Mouse (Mus musculus) cerebellum, postnatal 4 days (tissue): ENCODE results near the gene Slc47a1.
"Not testable (repeated sequence)": the region's sequence is repeated elsewhere in the genome, so short reads cannot be mapped to it uniquely, and the experiment has no call there.

ENCODE experiments used
- DNase-seq, 2 experiments: peaks; one replicate each; pipeline ENCODE4 v3.0.0; 2022; ENCODE audit warnings: low spot score in 2 of 2, mixed read lengths in 1 of 2

Slc47a1 gene

GRCm38 (mm10) chr11:61377881-61378613 lies at the start of gene Slc47a1:
Slc47a1 (minus strand) TSS chr11:61378345.
- no peak for DNase-seq

DNA sequence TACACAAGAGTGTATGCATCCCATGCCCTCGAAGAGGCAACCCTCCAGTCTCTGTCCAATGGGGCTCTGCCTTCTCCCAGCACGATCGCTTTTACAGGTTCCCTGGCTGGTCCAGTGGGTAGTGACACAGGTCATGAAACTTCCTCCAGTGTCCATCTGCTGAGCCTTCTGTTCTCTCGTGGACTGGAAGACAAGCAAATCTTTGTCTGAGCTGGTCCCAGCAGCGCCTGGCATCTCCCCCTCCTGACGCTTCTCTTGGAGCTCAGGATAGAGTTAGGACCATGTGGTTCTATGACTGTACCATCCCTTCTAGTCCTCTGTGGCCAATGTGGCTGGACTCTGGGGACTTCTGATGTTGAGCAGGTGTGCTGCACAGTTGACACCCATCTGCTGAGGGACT lies 41.1 kb upstream of the Slc47a1 start:
- DNase-seq, result no peak

GRCm38 (mm10) chr11:61417945-61418551 lies 39.9 kb upstream of the Slc47a1 start:
- peak; percentile 68 to 85 for DNase-seq

DNA sequence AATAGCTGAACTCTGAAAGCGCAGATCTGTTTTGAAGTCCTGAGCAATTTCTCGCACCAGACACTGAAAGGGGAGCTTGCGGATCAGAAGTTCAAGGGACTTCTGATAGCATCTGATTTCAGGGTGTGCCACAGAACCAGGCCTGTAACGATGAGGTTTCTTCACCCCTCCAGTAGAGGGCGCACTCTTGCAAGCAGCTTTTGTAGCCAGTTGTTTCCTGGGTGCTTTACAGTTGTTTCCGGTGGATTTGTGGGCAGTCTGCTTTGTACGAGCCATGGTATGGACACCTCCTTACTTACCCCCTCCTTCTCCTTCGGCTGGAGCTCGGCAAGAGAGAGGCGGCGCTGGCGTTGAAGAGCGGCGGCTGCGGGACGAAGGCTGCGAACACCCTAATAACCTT lies 38.4 kb upstream of the Slc47a1 start:
- DNase-seq, result not testable (repeated sequence)

DNA sequence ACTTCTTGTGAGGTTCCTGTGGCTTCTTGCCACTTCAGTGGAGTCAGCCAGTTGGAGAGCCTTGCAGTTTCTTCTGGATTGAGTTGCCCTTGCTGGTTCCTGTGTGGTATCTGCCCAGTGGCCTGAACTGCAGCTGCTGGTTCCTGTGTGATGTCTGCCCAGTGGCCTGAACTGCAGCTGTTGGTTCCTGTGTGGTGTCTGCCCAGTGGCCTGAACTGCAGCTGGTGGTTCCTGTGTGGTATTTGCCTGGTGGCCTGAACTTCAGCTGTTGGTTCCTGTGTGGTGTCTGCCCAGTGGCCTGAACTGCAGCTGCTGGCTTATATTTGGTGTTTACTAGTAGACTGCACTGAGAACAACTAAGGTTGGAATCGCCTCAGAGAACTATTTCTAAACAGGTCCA lies 37.3 kb upstream of the Slc47a1 start:
- DNase-seq, result no peak

DNA sequence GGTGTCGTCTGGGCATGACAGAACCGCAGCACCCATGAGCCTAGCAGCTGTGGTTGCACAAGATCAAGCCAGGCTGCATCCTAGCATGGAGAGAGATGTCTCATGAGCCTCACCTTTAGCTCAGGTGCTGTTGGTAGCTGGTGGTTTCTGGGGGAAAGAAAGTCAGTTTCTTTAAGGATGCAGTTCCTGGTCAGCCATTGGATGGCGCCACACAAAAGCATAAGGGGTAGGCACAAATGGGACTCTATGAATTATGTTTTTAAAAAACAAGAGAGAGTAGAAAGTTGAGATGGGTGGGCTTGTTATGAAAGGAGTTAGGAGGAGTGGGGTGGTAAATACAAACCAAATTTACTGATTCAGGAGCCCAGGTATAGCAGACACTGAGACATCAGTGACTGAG lies 36.4 kb upstream of the Slc47a1 start:
- DNase-seq, result no peak

DNA sequence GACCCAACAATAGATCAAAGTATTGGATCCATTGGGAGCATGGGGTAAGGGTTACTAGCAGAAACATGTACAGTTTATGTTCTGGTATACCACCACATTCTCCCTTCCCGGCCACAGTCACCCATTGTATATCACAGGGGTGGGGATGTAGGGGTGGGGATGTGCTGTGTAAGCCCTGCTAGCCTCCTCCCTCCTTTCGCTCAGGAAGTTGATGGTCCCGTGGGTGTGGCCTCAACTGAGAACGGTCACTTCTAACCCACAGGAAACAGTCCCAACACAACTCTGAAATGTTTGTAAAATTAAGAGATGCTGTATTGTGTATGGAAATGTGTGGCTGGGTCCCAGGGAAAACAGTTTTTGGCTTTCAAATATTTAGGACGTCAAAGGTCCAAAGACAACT lies 35.3 kb upstream of the Slc47a1 start:
- DNase-seq, result no peak

GRCm38 (mm10) chr11:61411809-61412208 lies 33.7 kb upstream of the Slc47a1 start:
- DNase-seq, result no peak

GRCm38 (mm10) chr11:61411221-61411620 lies 33.1 kb upstream of the Slc47a1 start:
- DNase-seq, result no peak

- peak; percentile 81 to 94 for DNase-seq
Measured at GRCm38 (mm10) chr11:61410129-61410528, 32.0 kb upstream of the Slc47a1 start.

DNA sequence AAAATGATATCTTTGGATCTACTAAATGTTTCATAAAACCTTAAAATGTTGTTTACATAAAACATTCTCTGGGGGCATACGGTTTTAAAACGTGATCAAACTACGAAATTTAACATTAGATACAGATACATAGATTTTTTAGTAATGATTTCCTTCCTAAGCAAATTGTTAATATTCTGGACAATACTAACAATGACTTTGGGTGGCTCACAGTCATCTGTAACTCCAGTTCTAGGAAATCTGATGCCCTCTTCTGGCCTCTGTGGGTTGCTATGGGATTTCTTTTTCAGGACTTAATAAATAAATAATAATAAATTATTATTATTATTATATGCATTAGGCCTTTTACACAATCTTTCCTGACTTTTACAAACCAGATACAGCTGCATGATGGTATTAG lies 30.9 kb upstream of the Slc47a1 start:
- DNase-seq, result no peak

- DNase-seq, result peak; percentile 48 to 71
Measured at GRCm38 (mm10) chr11:61408184-61409027, 30.3 kb upstream of the Slc47a1 start.

DNA sequence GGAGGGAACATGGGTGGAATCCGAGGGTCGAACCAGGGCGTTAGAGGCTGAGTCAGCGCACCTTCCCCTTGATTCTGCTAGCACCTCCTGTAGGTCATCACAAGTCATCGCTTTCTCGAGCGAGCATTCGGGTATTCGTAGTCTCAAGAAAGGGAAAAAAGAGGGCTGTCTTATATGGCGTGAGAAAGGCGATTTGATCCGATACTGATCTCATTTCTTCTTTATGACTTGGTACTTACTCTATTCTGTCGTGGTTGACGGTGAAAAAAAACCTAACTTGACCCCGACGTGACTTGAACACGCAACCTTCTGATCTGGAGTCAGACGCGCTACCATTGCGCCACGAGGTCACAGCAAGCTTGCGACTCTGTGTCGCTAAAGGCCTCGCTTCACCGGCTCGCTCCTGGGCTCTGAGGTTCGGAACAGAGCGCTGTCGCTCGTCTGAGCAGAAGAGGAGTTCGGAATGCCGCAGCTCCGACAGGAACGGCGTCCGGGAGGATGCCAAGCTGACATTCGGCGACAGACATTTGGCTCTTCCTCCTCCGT lies 29.6 kb upstream of the Slc47a1 start:
- peak; percentile 89 to 93 for DNase-seq

- DNase-seq, result no peak
Measured at GRCm38 (mm10) chr11:61401794-61402193, 23.6 kb upstream of the Slc47a1 start.

DNA sequence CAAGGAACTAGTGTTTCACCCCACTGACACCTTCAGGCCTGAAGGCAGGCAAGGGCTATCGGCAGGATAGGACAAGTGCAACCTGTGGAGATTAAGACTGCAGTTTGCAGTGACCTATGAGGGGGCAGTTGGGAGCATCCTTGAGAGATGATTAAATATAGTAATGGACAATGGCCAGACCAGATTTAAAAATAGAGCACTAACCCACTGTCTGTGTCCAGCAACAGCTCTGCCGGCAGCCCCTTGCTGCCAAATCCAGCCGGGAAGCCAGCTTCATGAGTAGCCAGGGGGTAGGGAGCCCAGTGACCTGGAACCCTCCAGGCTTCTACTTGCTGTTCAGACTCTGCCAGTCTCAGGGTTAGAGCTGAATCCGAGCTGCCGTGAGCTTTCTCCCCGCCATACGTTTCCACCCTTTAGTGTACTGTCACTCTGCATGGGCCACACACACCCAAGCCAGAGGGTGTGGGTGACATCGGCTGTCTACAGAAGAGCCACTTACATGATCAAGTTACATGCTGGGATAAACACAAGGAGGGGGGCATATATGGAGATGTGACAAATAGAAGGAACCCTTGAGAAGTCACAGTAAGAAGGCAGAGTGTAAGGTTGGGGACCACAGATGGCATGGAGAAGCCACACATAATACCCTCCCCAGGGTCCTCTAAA lies 22.7 kb upstream of the Slc47a1 start:
- no peak for DNase-seq

- not testable (repeated sequence) for DNase-seq
Measured at GRCm38 (mm10) chr11:61397423-61398043, 19.4 kb upstream of the Slc47a1 start.

DNA sequence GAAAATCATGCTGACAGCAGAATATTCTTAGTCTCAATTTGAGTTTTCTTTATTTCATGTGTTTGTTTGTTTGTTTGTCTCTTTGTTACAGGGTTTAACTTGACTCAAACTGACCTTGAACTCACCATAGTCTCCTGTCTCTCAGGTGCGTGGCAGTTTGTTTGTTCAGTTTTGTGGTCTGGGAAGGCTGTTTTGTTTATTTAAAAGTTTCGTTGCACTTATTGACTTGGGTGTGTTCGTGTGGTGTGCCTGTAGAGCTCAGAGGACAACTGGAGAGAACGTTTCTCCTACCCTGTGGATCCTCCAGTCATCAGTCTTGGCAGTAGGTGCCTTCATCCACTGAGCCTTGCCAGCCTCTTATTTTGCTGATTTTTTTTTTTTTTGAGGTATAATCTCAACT lies 10.8 kb upstream of the Slc47a1 start:
- DNase-seq, result no peak

DNA sequence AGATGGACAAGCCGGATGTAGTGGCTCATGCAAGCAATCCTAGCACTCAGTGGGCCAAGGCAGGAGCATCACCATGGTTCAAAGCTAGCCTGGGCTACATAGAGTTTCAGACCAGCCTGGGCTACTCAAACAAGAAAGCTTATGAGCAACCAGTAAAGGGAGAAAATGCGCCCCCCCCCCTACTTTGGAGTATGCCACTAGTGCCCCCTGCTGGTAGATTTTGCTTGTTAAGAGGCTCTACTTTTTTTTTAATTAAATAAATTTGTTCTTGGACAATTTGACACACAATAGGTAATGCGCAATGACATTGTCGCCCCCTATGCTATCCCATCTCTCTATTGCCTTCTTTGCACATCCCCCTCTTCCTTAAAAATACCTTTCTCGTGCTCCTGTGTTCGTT lies 9.9 kb upstream of the Slc47a1 start:
- DNase-seq, result no peak

DNA sequence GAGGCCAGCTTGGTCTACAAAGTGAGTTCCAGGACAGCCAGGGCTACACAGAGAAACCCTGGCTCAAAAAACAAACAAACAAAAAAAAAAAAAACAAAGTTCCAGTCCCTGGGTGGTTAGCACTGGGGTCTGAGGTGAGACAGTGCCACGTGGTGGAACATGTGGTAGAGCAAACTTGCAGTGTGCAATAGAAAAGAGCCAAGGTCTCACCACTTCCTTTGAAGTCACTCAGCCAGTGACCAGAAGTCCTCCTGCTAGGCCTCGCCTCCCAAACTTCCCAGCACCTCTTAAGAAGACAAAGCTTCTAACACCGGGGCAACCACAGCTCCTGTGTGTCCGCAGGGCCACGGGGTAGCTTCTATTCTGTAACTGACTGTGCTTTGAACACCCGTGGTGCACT lies 9.1 kb upstream of the Slc47a1 start:
- no peak for DNase-seq

DNA sequence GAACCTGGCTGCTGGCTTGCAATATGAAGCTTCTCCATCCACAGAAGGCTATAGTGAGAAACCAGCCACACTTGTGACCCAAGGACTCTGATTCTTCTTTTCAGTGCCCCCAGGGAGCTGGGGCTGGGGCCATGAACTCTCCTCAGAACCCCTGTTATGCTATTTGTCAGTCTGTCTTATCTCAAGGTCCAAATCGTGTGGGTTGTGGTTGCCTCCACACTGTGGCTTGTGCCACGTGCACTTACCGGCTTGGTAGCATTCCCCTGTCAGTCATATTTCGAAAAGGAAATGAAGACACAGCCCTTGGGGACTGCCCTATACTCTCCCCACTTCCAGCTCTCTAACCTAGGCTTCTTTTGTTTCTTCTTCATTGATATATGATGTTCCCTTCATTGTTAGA lies 7.6 kb upstream of the Slc47a1 start:
- no peak for DNase-seq

GRCm38 (mm10) chr11:61381272-61381671 lies 3.1 kb upstream of the Slc47a1 start:
- no peak for DNase-seq
